Mouse (Mus musculus): ENCODE measurements around the gene Rbfox1.

DNA sequence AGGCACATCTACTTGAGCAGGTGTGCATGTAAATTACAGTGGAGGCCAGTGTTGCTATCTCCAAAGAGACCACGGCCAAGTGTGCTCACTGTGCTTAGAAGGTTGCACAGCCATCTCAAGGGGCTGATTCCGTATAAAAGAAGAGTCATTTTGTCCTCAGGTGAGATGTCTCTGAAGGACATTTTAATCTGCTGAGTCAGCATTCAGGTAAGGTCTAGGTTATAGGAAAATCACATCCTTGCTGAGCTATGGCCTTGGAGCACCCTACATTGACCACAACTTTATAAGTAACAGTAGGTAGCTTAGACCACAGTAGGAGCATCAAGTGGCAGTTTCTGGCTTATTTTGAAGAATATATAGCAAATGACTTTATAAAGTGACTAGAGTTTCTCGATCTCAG is 848.3 kb downstream of the Rbfox1 start:
- TF ChIP-seq POLR2A (IDR thresholded peaks at IDR 0.05; ENCODE audit: insufficient read depth, low read depth, low read length) (no peak), CTCF (IDR thresholded peaks at IDR 0.05; ENCODE audit: insufficient read depth, low read depth, low read length) (no peak)

All from olfactory bulb, adult 2 months (tissue).